Mouse (Mus musculus): ENCODE results near the gene Reg3g.
"Not testable (repeated sequence)": the region's sequence is repeated elsewhere in the genome, so short reads cannot be mapped to it uniquely, and the experiment has no call there.

Reg3g gene

GRCm38 (mm10) chr6:78468772-78469171, at the start of gene Reg3g:
Gene Reg3g, minus strand, starts transcription at chr6:78468872.
- DNase-seq (ENCODE audit: low spot score in 2 of 2), result no peak

GRCm38 (mm10) chr6:78515777-78516446, 47.2 kb upstream of the Reg3g start:
- DNase-seq (ENCODE audit: low spot score in 2 of 2), result no peak

- peak in 1 of 2 experiments; percentile 39 for DNase-seq (ENCODE audit: low spot score in 2 of 2)
Observed at GRCm38 (mm10) chr6:78512833-78513232, 44.2 kb upstream of the Reg3g start.

GRCm38 (mm10) chr6:78510173-78510900, 41.7 kb upstream of the Reg3g start:
- DNase-seq (ENCODE audit: low spot score in 2 of 2), result no peak

GRCm38 (mm10) chr6:78505745-78506144, 37.1 kb upstream of the Reg3g start:
- no peak for DNase-seq (ENCODE audit: low spot score in 2 of 2)

GRCm38 (mm10) chr6:78494633-78495032, 26.0 kb upstream of the Reg3g start:
- DNase-seq (ENCODE audit: low spot score in 2 of 2), result no peak

- no peak for DNase-seq (ENCODE audit: low spot score in 2 of 2)
Observed at GRCm38 (mm10) chr6:78469287-78469686, 615 bp upstream of the Reg3g start.

GRCm38 (mm10) chr6:78463266-78463665, 5.4 kb downstream of the Reg3g start:
- DNase-seq (ENCODE audit: low spot score in 2 of 2), result no peak

GRCm38 (mm10) chr6:78462360-78462759, 6.3 kb downstream of the Reg3g start:
- no peak for DNase-seq (ENCODE audit: low spot score in 2 of 2)

GRCm38 (mm10) chr6:78460191-78460825, 8.4 kb downstream of the Reg3g start:
- no peak for DNase-seq (ENCODE audit: low spot score in 2 of 2)

- DNase-seq (ENCODE audit: low spot score in 2 of 2), result no peak
Observed at GRCm38 (mm10) chr6:78452804-78453203, 15.9 kb downstream of the Reg3g start.

- DNase-seq (ENCODE audit: low spot score in 2 of 2), result no peak
Observed at GRCm38 (mm10) chr6:78448409-78448808, 20.3 kb downstream of the Reg3g start.

GRCm38 (mm10) chr6:78447202-78447601, 21.5 kb downstream of the Reg3g start:
- DNase-seq (ENCODE audit: low spot score in 2 of 2), result no peak

GRCm38 (mm10) chr6:78425497-78425896, 43.2 kb downstream of the Reg3g start:
- DNase-seq (ENCODE audit: low spot score in 2 of 2), result no peak

- DNase-seq (ENCODE audit: low spot score in 2 of 2), result not testable (repeated sequence)
Observed at GRCm38 (mm10) chr6:78422411-78422810, 46.3 kb downstream of the Reg3g start, which contains the start of gene Reg1. Gene Reg1, plus strand, starts transcription at chr6:78422711.

Measured in cerebellum, postnatal 4 days (tissue).